Mouse (Mus musculus): Measurements from ENCODE around the gene Kiss1r.

The Kiss1r gene

DNA sequence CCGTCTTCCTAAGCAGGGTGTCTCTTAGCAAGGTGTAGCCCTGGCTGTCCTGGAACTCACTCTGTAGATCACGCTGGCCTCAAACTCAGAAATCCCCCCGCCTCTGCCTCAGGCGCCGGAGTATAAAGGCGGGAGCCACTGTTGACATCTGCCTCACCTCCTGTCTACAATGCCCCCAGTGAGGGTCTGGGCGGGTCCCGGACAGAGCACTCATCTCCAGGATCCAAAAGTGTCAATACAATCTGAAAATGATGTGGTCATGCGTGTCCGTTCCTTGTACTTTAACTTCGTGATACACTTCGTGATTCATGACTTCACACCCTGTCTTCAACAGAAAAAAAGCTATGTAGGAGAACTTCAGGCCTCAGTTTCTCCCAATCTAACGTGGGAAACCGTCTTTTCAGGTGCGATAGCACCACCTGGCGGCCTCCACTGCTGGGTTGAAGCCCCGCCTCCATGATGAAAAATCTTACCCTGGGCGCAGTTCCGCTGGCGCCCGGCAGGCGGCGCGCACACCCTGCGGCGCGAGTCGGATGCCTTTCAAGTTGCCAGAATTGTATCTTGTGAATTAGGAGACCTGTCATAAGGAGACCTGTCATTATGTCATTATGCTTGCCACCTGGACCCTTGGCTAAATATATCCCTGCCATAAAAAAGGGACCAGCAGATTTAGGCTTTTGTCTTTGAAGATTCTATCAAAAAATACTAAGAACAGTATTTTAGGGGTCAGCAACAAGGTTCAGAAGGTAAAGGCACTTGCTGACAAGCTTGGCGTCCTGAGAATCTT lies 8.4 kb downstream of the Kiss1r start:
- peak; percentile 58 for DNase-seq (ENCODE audit: low read depth)

GRCm38 (mm10) chr10:79925785-79926490 lies 9.2 kb downstream of the Kiss1r start:
- DNase-seq (ENCODE audit: low read depth): no peak

DNA sequence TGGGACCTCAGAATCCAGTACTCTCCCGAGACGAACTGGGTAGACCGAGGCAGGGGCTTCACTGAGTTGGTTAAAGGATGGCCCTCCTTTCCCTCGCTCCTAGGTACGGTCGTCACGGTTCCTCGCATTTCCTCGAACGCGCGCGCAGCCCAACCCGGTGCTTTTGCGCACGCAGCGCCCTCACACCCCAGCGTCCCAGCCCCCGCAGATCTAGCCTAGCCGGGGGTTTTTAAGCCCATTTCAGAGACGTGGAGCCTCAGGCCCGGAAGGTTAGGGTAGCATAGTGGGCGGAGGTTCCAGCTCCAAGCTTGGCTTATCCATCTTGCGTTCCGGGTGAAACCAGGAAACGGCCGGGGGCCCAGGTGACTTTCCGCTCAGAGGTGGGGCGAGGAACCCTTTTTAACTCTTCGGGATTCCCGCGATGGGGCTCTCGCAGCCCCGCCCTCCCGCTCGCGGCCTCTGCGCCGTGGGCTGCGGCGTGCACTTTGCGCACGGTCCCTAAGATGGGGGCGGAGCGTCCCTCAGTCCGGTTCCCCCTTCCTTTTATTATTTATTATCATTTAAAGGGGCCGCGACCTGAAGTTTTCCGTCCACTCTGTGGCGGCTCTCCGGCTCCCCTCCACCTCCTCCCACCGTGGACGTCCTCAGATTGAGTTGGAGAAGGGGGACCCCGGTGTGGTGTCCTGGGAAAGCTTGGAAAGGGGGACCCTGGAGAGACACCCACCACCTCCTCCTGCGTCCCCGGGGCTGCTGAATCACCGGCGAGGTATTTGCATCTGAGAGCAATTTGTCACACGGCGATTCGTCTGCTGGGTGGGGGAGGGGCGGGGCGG lies 9.9 kb downstream of the Kiss1r start, which contains the start of gene Arid3a:
Arid3a (plus strand) TSS at position 553 of the 833 bp plus-strand sequence.
- peak; percentile 71 for DNase-seq (ENCODE audit: low read depth)

DNA sequence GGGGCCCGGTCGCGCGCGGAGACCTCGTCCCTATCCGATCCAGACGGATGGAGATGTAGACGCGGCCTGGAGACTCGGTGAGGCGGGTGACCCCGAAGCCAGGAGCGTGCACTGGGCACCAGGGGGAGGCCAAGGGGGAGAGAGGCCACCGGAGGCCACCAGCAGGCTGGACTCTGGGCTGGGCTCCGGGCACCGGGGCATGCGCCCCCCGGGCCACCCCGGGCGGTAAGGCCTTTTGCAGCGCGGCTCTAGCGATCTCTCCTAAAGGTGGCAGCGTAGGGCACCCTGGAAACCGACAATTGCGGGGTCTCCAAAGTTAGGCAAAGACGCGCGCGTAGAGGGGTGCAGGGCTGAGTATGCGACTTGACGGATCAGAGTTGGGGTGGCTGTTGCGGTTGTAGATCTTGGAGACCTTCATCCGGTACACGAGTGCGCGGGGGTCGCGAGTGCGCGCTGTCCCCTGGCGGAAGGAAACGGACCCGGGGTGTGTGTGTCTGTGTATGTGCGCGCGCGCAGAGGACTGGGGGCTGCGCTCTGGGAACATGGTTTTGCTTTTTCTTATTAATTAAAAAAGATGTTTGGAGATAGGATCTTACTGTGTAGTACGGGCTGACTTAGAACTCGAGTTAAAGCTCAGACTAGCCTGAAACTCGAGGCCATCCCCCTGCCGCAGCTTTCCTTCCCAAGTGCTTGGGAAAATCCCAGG lies 10.7 kb downstream of the Kiss1r start:
- DNase-seq (ENCODE audit: low read depth): no peak

DNA sequence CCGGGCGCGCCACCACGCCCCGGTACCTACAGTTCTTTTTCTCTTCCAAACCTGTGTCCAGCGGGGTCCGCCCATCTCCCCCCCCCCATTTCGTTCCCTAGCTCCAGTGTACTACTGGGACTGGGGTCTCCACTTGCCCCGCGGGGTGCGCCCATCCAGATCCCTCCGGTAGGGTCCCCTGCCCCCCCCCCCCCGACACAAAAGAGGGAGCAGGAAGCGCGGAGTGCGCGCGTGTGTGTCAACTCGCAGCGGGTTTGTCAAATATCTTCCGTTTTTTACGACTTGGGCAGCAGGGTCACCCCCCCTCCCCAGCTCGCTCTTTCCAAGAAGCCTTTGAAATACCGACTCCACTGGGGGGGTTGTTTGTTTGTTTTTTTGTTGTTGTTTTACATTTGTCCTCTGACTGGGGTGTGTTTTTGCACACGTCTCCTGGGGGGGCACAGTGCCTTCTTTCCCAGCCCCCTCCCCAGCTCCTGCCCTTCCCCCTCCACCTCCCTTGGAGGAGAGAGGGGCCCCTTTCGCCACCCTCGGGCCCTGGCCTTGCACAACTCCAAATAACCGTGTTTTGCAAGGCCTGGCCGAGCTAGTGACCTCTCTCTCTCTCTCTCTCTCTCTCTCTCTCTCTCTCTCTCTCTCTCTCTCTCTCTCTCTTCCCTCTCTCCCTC lies 11.4 kb downstream of the Kiss1r start:
- DNase-seq (ENCODE audit: low read depth): no peak

DNA sequence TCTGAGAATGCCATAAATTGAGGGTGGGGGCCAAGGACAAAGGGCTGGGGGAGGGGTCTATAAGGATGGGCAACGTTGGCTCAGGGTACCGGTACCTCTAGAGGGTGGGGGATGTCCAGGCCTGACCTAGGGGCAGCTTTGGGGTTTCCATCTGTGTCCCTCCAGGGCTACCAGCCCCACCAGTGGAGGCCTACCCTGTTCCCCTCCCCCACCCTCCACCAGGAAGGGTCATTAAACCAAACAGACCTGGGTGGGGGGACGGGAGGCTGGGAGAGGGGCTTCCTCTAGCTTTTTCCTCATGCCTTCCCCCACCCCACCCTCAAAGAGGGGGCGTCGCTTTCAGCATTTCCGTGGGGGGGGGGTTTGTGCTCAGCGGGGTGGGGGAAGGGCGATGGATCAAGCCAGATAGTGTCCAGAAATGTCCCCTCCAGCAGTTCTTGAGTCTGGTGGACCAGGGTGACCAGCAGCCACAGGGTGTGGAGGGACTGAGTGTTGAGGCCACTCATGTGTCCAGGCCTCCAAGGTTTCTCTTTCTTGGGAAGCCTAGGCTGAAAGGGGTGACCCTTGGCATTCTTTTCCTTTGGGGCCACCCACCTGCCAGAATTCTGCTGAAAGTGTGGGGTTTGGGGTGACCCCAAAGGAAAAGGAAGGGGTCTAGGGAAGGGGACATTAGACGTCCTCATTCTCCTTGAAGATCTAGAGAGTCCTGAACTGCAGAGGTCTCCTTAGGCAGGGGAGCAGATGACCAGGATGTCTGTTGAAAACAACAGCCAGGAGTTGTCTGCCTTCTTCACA lies 12.3 kb downstream of the Kiss1r start:
- no peak for DNase-seq (ENCODE audit: low read depth)

DNA sequence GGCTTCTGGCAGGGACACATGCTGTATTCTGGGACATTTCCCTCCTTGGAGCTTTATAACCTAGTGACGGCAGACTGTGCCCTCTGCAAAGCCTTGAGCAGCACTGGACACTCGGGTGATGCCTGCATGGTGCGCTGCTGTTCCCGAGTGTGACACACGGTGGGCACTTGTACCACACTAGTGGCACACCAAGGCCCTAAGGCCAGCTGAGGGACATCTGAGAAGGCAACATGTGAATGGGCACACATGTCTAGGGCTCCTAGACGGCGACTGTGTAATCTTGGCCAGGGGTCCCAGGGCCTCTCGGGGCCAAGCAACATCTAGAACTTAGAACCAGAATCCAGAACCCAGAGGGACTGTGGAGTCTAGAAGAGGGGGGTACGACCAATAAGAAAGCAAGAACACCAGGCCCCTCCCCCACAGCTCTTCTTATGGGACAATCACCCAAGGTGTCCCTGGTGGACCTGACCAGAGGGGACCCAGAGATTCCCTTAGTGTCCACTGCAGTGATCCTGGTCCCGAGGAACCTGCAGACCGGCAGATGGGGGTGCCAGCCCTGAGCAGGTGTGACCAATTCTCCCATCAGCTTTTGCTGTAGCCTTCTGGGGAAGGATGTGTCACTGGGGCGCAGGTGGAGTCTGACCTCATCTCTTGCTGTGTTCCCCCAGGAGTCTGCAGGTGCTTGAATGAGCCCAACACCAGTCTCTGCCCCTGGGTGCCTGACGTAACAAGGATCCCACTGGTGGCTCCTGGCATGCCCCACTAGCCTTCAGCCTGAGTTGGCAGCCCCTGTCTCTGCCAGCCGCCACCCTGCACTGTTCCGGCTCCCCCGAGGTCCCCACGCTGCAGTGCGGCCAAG lies 13.4 kb downstream of the Kiss1r start:
- no peak for DNase-seq (ENCODE audit: low read depth)

DNA sequence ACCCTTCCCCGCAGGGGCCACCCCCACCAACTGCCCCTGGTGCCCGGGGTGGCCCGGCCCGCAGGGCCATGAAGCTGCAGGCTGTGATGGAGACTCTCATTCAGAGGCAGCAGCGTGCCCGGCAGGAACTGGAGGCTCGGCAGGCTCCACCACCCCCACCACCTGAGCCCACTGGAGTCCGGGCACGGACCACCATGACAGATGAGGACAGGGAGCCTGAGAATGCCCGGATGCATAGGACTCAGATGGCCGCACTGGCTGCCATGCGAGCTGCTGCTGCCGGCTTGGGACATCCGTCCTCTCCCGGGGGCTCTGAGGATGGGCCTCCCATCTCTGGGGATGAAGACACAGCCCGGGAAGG lies 14.0 kb downstream of the Kiss1r start:
- no peak for DNase-seq (ENCODE audit: low read depth)

DNA sequence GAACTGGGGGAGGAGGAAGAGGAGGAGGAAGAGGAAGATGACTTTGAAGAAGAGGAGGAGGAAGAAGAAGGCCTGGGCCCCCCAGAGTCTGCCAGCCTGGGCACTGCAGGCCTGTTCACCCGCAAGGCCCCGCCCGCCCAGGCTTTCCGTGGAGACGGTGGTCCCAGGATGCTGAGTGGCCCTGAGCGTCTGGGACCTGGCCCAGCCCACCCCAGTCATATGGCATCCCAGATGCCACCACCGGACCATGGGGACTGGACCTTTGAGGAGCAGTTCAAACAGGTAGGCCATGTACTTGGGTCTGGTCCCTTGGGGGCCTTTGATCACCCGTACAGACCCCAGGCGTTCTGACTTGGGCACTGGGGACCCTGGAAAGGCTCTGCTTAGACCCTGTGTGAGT lies 15.0 kb downstream of the Kiss1r start:
- DNase-seq (ENCODE audit: low read depth): no peak

DNA sequence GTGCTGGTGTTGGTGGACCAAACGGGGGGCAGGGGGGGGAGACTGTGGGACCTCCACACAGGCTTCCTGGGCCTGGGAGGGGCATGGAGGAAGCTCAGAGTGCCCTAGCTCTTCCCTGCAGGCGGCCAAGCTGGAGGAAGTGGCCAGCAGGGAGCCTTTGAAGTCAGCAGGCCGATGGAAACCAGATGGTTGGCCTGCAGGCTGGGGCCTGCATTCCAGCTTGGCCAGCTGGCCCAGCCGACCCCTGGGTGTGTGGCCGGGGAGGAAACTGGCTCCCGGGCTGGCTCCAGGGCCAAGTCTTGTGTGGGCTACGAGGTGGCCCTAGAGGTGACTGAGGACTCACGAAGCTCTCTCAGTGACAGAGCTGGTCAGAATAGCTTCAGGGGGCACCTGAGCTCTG lies 16.0 kb downstream of the Kiss1r start:
- DNase-seq (ENCODE audit: low read depth): peak; percentile 59

DNA sequence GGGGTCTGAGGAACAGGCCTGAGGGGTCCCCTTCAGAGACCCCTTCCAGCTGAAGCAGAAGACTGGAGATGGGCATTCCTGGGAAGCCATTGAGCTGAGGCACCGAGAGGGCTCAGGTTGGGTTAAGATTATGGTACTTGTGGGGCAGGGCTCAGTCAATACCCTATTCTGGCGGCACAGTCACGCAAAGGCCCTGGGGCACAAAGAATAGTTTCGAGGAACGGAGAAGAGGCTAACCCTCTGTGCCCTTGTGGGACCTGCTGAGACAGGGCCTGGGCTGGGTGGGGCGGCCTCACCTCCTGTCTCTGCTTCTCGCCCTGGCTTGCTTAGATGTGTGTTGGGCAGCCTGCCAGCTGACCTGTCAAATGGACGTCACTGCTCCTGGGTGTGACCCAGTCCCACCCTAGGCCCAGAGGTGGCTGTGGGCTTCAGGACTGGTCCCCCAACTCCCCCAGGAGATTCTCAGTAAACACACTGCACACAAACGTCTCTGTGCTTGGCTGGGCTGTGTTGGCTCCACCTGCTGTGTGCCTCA lies 16.4 kb downstream of the Kiss1r start:
- DNase-seq (ENCODE audit: low read depth): no peak

DNA sequence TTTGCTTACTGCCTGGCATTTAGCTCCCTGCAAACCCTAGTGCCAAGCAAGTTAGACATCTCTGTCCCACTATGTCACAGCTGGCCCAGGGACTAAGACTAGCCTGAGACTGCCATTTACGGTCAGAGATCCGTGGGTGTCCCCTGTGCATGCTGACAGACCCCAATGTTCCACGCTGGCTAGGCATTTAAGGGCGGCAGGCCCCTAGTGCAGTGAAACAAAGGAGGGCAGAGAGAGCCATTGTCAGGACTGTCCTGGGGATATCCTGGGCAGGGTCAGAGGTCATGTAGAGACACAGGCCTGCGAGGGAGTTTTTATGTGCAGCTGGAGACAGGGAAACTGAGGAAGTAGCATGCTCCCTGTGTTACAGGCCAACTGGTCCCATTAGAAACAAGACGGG lies 17.1 kb downstream of the Kiss1r start:
- DNase-seq (ENCODE audit: low read depth): no peak

- peak; percentile 89 for DNase-seq (ENCODE audit: low read depth)
Measured at GRCm38 (mm10) chr10:79934272-79934721, 17.5 kb downstream of the Kiss1r start.

- no peak for DNase-seq (ENCODE audit: low read depth)
Measured at GRCm38 (mm10) chr10:79934794-79935569, 18.2 kb downstream of the Kiss1r start.

DNA sequence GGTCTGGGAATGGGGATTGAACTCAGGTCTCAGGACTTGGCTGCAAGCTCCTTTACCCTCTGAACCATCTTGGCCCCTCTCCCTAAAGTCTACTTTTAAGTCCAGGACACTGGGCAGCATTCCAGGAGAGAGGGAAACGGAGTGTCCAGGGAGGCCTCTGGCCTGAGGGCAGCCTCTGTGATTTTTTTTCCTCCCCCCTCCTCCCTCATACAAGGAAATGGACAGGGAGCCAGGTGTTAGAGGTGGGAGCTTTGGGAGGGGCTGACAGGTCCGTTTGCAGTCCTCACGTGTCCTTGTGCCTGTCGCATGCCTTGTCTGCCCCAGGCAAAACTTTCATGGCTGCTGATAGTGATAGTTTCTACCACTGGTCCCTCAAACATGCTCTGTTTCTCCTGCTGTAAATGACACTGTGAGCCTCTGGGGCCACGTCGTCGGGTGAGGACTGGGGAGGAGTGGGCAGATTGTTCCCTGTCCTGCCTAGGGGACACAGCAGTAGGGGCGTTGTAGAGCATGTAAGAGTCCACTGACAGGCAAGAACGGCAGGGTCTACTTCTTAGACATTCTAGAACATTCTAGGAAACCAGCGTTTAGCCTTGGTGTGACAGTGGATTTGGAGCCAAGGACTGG lies 19.6 kb downstream of the Kiss1r start:
- DNase-seq (ENCODE audit: low read depth): no peak

DNA sequence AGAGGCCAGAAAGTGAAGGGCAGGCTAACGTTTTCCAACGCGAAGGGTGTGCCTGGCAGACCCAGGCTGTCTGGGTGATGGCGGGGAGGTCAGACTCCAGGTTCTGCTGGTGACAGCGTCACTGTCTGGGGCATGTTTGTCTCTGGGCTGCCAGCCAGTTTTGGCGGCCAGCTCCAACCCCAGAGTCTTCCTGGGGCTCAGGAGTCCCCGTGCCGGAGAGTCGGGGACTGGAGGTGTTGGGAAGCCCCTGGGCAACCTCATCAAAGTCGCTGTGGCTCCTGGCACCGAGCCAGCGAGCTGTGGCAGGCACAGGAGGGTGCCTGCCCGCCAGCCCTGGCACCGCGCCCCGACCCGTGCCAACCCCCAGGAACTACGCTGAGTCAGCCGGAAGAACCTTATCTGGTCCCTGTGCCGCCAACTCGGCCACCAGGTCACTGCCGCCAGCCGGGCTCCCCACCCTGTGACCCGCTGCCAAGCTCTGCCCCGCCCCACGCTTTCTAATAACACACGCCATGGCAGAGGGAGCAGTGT lies 20.2 kb downstream of the Kiss1r start:
- no peak for DNase-seq (ENCODE audit: low read depth)

- DNase-seq (ENCODE audit: low read depth): no peak
Measured at GRCm38 (mm10) chr10:79937775-79938526, 21.2 kb downstream of the Kiss1r start.
